Mouse (Mus musculus) limb, embryonic 14.5 days (tissue): ENCODE results near the gene Mrps15. TPM values are rescaled to one million over a fixed set of nuclear protein-coding genes. Genes with fewer than 3 reads are reported as not detected.

Experiments
- ATAC-seq: fragments of 200-750 bp; cut with Nextera tagmentation; 2 replicates; pipeline ENCODE4 v1.8.0; 2017; ENCODE audit warnings: low read depth, moderate number of reproducible peaks, moderate TSS enrichment; ENCODE audit not compliant: low FRiP score
- DNase-seq: peaks from one replicate; pipeline ENCODE4 v3.0.0-alpha.2; 2015; ENCODE audit warnings: low spot score
- H3K27ac ChIP-seq: fragments of 300-500 bp; sonication (generic); replicated peaks from 2 replicates; pipeline ENCODE4 v1.5.1; 2014; ENCODE audit warnings: low read depth, mild to moderate bottlenecking, low read length, moderate library complexity, mixed read lengths
- H3K27me3 ChIP-seq: fragments of 300-500 bp; sonication (generic); 2 replicates; pipeline ENCODE4 v1.6.1; 2014; ENCODE audit warnings: low read length, mixed read lengths; ENCODE audit not compliant: control insufficient read depth, insufficient read depth
- H3K36me3 ChIP-seq: fragments of 300-500 bp; sonication (generic); 2 replicates; pipeline ENCODE4 v1.6.1; 2014; ENCODE audit warnings: mild to moderate bottlenecking, low read length, moderate library complexity, mixed read lengths; ENCODE audit not compliant: control insufficient read depth, insufficient read depth
- H3K4me1 ChIP-seq: fragments of 300-500 bp; sonication (generic); 2 replicates; pipeline ENCODE4 v1.6.1; 2014; ENCODE audit warnings: antibody characterized with exemption, low read length, mixed read lengths; ENCODE audit not compliant: control insufficient read depth, insufficient read depth
- H3K4me2 ChIP-seq: fragments of 300-500 bp; sonication (generic); replicated peaks from 2 replicates; pipeline ENCODE4 v1.6.1; 2014; ENCODE audit warnings: low read depth, mild to moderate bottlenecking, low read length, moderate library complexity; ENCODE audit not compliant: severe bottlenecking
- H3K4me3 ChIP-seq: fragments of 300-500 bp; sonication (generic); replicated peaks from 2 replicates; pipeline ENCODE4 v1.5.1; 2014; ENCODE audit warnings: low read length
- H3K9ac ChIP-seq: fragments of 300-500 bp; sonication (generic); 2 replicates; pipeline ENCODE4 v1.6.1; 2014; ENCODE audit warnings: mild to moderate bottlenecking, low read depth, low read length, moderate library complexity; ENCODE audit not compliant: severe bottlenecking
- H3K9me3 ChIP-seq: fragments of 300-500 bp; sonication (generic); 2 replicates; pipeline ENCODE4 v1.6.1; 2016; ENCODE audit warnings: low read length; ENCODE audit not compliant: control insufficient read depth
- POLR2A ChIP-seq: fragments of 200-500 bp; IDR thresholded peaks from 2 replicates; pipeline ENCODE4 v1.8.0; 2012; ENCODE audit warnings: inconsistent platforms, mild to moderate bottlenecking, moderate library complexity, borderline replicate concordance; ENCODE audit not compliant: insufficient read depth, insufficient read length; ENCODE audit errors: extremely low read depth
- WGBS: fragments of 180-500 bp; shearing (Covaris S2); extraction: QIAGEN DNeasy Blood & Tissue Kit; methylation state at CpG from one replicate; pipeline ENCODE4 v1.1.7; 2014; 5-methylcytosine and 5-hydroxymethylcytosine counted together
- polyA plus RNA-seq, 2 experiments: library from polyadenylated mRNA; depleted of rRNA in 1 of 2; stranded (reverse) in 1 of 2; unstranded in 1 of 2; fragments of >200 nt; fragmentation: Nextera tagmentation in 1 of 2; extraction: Ambion mirVana in 1 of 2; gene quantifications; 2 replicates each; pipeline versions ENCODE4 v1.2.1 to v1.2.3; 2012 to 2014

Mrps15 gene
- polyA plus RNA-seq, 2 experiments: 83.5 to 140 TPM

GRCm38 (mm10) chr4:126024303-126024900 is 22.3 kb upstream of the Mrps15 start, which contains the start of gene Csf3r:
Gene Csf3r, plus strand, starts transcription at chr4:126024550.
- Histone ChIP-seq H3K4me1 (no peaks in the 10 kb centered on the region), H3K27ac (no peak within 1 kb of the TSS), H3K36me3 (no peaks in the 10 kb centered on the region), H3K9ac (no peak within 1 kb of the TSS), H3K9me3 (no peaks in the 10 kb centered on the region), H3K27me3 (no peaks in the 10 kb centered on the region), H3K4me3 (no peak within 1 kb of the TSS), H3K4me2 (no peak within 1 kb of the TSS)
- TF ChIP-seq POLR2A: no peak
- ATAC-seq: no peak
- WGBS: 47% methylated on average over 16 of the region's 16 CpGs
- no peak for DNase-seq

DNA sequence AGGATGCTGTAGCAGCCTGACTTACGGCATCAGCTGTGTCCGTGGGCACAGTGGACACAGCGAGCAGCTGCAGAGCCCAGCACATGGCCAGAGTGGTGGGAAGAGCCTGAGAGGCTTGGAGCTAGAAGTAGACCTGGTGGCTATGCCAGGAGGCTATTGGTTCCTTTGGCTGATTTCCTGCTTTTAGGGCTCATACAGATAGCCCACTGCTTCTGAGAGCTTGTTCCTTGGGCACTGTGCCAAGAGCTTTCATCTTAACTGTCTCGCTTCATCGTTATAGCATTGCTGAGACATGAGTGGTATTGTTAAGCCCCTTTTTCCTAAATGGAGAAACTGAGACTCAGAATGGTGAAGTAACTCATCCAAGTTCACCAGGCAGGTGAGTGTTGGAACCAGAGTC is 20.9 kb upstream of the Mrps15 start:
- Histone ChIP-seq H3K4me1 (no peaks in the 10 kb centered on the region), H3K9me3 (no peaks in the 10 kb centered on the region), H3K4me3 (no peak overlapping the region), H3K27ac (no peak overlapping the region), H3K36me3 (no peaks in the 10 kb centered on the region), H3K9ac (no peak overlapping the region), H3K27me3 (no peaks in the 10 kb centered on the region), H3K4me2 (no peak overlapping the region)
- DNase-seq: no peak
- no peak for ATAC-seq
- TF ChIP-seq POLR2A: no peak
- WGBS: 87% methylated on average over 5 of the region's 5 CpGs

DNA sequence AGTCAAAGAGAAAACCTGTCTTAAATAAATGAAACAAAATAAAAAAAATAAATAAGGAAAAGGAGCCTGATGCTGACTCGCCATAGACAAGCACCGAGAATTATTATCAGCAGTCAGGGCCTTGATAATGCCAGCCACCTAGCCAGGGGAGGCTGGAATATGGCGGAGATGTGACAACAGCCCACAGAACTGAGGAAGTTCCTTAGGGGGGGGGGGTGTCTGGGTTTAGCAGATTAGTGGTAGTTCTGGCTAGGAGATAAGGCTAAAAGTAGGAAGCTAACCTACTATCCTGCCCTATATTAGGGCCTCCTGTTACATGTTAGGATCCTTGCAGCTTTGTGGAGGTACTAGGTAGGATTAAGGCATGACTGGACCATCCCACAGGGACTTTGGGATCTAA is 18.7 kb upstream of the Mrps15 start:
- Histone ChIP-seq H3K27ac (no peak overlapping the region), H3K9me3 (no peaks in the 10 kb centered on the region), H3K27me3 (no peaks in the 10 kb centered on the region), H3K9ac (no peak overlapping the region), H3K4me1 (no peaks in the 10 kb centered on the region), H3K4me3 (no peak overlapping the region), H3K4me2 (no peak overlapping the region), H3K36me3 (no peaks in the 10 kb centered on the region)
- DNase-seq: no peak
- no peak for ATAC-seq
- no peak for TF ChIP-seq POLR2A
- WGBS: 86% methylated on average over 3 of the region's 3 CpGs

- Histone ChIP-seq H3K4me3 (no peak overlapping the region), H3K4me2 (no peak overlapping the region), H3K36me3 (no peaks in the 10 kb centered on the region), H3K27ac (no peak overlapping the region), H3K4me1 (no peaks in the 10 kb centered on the region), H3K9me3 (no peaks in the 10 kb centered on the region), H3K27me3 (no peaks in the 10 kb centered on the region), H3K9ac (no peak overlapping the region)
- TF ChIP-seq POLR2A: no peak
- WGBS: 68% methylated on average over 3 of the region's 3 CpGs
- ATAC-seq (no peak), DNase-seq (no peak)
Observed at GRCm38 (mm10) chr4:126029042-126029441, 17.7 kb upstream of the Mrps15 start.

DNA sequence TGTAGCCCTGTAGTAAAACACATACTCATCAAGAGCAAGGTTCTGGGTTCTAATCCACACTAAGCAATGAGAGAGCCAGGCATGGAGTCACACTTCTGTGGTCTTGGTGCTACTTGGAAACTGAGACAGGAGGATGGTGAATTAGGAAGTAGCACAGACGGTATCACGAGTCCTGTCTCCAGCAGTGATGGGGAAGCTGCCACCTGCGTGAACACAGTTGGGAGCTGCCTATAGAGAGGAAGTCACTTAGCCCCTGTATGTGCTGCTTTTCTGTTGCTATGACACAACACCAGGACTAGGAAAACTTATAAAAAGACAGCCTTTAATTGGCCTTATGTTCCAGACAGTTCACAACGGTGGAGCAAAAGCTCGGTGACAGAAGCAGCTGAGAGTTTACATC is 16.0 kb upstream of the Mrps15 start:
- Histone ChIP-seq H3K36me3 (no peaks in the 10 kb centered on the region), H3K4me1 (no peaks in the 10 kb centered on the region), H3K4me2 (no peak overlapping the region), H3K27ac (no peak overlapping the region), H3K4me3 (no peak overlapping the region), H3K27me3 (no peaks in the 10 kb centered on the region), H3K9ac (no peak overlapping the region), H3K9me3 (no peaks in the 10 kb centered on the region)
- 68% methylated on average over 5 of the region's 5 CpGs for WGBS
- no peak for TF ChIP-seq POLR2A
- no peak for ATAC-seq
- no peak for DNase-seq

GRCm38 (mm10) chr4:126035413-126035812 is 11.3 kb upstream of the Mrps15 start:
- H3K4me3 ChIP-seq: no peak overlapping the region
- H3K9me3 ChIP-seq: no peaks in the 10 kb centered on the region
- H3K36me3 ChIP-seq: no peaks in the 10 kb centered on the region
- ATAC-seq (no peak), DNase-seq (no peak)
- TF ChIP-seq POLR2A: no peak
- 78% methylated on average over 5 of the region's 5 CpGs for WGBS
- H3K27me3 ChIP-seq: no peaks in the 10 kb centered on the region
- H3K9ac ChIP-seq: no peak overlapping the region
- H3K27ac ChIP-seq: no peak overlapping the region
- no peak overlapping the region for H3K4me2 ChIP-seq
- no peaks in the 10 kb centered on the region for H3K4me1 ChIP-seq
